Mouse (Mus musculus) olfactory bulb, adult 2 months (tissue): Measurements from ENCODE around the gene Cox7a2l.

ENCODE experiments used
- CTCF ChIP-seq: fragments of 200-500 bp; IDR thresholded peaks from 2 replicates; pipeline ENCODE4 v1.5.1; 2012; ENCODE audit warnings: low read depth, mild to moderate bottlenecking, low read length, moderate library complexity; ENCODE audit not compliant: insufficient read depth
- POLR2A ChIP-seq: fragments of 200-500 bp; IDR thresholded peaks from 2 replicates; pipeline ENCODE4 v1.6.1; 2012; ENCODE audit warnings: mild to moderate bottlenecking, low read depth, low read length, moderate library complexity; ENCODE audit not compliant: insufficient read depth

DNA sequence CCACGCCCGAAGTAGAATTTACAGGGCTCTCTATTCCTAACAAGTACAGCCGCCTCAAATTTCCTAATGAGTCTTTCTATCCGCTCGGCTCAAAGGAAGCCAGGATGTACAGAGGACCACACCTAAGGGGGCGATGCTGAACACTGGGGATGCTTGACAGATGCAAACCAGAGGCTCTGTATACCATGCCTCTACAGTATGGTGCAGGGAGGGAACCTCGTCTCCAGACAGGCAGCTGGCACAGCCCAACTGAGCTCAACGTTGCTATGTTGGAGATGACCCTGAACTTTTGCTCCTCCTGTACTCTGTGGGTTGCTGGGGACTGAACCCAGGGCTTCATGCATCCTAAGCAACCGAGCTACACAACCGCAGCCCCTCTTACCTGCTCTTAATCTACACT lies 30.0 kb upstream of the Cox7a2l start:
- TF ChIP-seq CTCF, result no peak
- no peak for TF ChIP-seq POLR2A
